Mouse (Mus musculus) bone marrow, adult 2 months (tissue): ENCODE measurements around the gene Pip5k1c.

Experiments used
- CTCF ChIP-seq: fragments of 200-500 bp; IDR thresholded peaks from 2 replicates; pipeline ENCODE4 v1.5.1; 2011; ENCODE audit warnings: low read length, control low read depth; ENCODE audit not compliant: control insufficient read depth, insufficient read depth
- POLR2A ChIP-seq: fragments of 200-500 bp; IDR thresholded peaks from 2 replicates; pipeline ENCODE4 v1.6.1; 2011; ENCODE audit warnings: low read depth, mild to moderate bottlenecking, control low read depth, low read length, borderline replicate concordance; ENCODE audit not compliant: control insufficient read depth

- no peak for TF ChIP-seq CTCF
- no peak for TF ChIP-seq POLR2A
These were observed 51.8 kb downstream of the Pip5k1c start for GRCm38 (mm10) chr10:81344421-81345161.
